Mouse (Mus musculus) cerebellum, adult 8-10 months (tissue): ENCODE results near the gene Cdh5.
"Not testable (repeated sequence)": the region's sequence is repeated elsewhere in the genome, so short reads cannot be mapped to it uniquely, and the experiment has no call there.

Experiments used
- DNase-seq: peaks from one replicate; pipeline ENCODE4 v3.0.0; 2022

The Cdh5 gene

GRCm38 (mm10) chr8:104093336-104093735 lies 8.1 kb upstream of the Cdh5 start:
- no peak for DNase-seq

DNA sequence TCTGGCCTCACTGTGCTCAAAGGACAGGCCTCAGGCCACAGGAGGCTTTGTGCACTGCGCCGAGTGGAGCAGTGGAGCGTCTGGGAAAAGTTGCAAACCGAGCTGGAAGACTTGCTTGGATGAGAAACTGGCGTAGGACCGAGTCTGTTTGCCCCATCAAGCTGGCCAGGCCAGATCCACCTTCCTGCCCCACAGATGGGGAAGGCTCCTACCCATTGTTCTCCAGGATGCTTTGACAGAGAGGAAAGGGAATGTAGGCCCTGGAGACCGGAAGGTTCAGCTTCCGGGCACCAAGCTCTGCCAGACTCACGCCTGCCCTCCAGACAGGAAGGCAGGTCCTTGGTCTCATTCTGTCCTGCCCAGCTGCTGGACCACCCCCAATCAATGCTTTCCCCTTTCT lies 5.8 kb upstream of the Cdh5 start:
- no peak for DNase-seq

DNA sequence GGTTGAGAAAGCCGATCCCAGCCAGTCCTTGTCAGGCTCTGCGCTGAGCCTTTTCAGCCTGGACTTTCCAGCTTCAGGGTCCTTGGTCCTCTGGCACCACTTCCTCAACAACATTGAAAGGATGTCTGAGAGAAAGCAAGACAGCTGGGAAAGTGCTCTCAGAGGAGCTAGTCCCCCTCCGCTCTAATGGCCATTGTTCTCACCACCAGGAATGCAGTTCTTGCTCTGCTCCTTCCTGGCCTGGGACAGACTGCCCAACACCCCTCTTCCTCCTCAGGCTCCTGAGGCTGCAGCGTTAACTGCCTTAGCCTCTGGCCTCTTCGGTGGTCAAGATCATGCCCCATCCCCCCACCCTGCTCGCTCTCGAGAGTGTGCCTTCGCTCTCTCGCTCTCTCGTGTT lies 4.8 kb upstream of the Cdh5 start:
- DNase-seq = no peak

GRCm38 (mm10) chr8:104098671-104099346 lies 2.6 kb upstream of the Cdh5 start:
- DNase-seq = peak; percentile 16

GRCm38 (mm10) chr8:104099347-104100099 lies 1.9 kb upstream of the Cdh5 start:
- peak; percentile 17 for DNase-seq

GRCm38 (mm10) chr8:104100724-104101123 lies 701 bp upstream of the Cdh5 start:
- DNase-seq = not testable (repeated sequence)

DNA sequence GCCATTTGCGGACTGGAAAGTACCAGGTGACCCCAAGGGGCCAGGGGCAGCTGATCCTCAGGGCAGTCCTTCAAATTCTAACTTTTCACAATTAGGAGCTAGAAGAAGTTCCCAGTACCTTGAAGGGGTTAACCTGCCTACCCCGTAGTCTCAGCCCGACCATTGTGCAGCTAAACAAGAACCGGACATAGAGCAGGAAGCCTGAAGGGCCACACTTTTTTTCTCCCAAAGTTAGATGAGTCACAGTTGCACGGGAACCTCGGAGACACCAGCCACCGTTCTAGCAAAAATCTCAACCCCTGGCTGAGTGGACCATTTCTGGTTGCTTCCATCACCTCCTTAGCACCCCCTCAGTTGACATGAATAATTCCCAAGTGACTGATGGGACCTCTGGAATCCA lies 2.0 kb downstream of the Cdh5 start:
- no peak for DNase-seq

GRCm38 (mm10) chr8:104105768-104106167 lies 4.3 kb downstream of the Cdh5 start:
- no peak for DNase-seq

DNA sequence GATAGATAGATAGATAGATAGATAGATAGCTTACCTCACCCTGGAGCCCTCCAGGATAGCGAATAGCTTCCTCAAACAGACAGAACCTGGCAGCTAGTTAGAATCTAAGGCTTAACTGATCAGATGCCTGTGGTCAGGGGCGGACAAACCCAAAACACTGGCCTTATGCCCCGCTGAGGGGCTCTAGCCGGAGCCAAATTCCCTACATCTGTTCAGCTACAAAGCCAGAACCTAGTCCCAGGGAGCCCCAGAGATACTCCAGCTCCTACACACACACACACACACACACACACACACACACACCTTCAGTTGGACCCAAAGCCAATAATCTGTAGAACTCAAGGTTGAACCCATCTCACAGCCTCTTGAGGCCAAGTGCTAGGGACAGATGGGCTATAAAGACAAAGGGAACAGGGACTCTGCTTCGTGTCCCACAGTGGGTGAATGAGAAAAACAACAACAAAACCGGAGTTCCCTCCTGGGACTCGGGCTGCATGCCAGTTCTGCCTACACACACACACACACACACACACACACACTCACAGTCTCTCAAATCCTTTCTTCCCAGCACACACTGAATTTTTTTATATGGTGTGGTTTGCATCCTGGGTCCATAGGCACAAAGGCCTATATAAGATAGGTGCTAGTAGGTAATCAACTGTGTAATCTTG lies 5.0 kb downstream of the Cdh5 start:
- DNase-seq = no peak

DNA sequence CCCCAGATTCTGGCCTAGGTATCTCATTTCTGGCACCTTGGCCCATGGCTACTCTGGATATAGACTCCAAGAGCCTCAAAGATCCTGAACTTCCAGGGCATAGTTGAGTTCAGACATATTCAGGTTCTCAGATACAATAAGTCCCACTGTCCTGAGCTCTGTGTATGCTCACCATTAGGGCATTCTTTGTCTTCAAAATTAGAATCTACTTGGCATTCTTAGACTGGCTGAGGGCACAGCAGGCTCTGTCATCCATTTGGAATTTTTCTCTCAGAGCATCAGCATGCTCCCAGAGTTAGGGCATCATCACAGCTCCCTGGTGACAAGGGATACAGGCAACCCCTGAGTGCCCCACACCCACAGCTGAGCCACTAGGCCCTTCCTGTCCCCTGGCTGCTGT lies 5.7 kb downstream of the Cdh5 start:
- no peak for DNase-seq

GRCm38 (mm10) chr8:104108048-104108447 lies 6.6 kb downstream of the Cdh5 start:
- DNase-seq = no peak

GRCm38 (mm10) chr8:104110498-104111134 lies 9.2 kb downstream of the Cdh5 start:
- no peak for DNase-seq

DNA sequence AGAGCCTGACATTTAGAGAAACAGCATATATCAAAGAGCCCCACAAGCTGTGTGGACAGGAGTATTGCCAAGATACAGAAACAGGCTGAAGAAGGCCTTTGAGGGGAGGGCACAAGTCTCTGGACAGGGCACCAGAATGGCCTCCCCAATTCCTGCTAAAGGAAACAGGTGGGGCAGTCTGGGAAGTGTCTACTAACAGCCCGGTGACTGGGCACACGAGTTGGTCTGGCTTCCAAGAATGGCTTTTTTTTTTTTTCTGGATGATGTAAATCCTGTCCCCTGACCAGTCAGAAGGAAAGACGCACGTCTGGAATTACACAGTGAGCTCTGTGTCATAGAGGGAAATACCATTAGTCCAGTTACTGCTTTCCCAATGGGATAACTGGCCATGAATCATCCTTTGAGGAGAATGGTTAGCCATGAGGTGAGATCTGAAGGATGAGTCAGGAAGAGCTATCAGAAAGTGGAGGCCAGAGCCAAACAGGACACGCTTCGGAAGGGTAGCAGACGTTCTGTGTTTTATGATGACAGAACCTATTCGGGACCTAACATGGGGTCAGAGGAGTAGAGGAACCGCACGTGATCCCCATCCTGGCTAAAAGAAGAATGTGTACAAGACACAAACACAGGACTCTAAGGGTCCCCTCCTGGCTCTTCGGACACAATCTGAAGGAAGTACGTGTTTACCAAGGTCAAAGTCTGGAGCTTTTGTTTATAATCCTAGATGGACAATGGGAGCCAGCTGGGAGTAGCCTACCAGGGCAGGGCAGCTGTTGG lies 20.4 kb downstream of the Cdh5 start:
- no peak for DNase-seq

DNA sequence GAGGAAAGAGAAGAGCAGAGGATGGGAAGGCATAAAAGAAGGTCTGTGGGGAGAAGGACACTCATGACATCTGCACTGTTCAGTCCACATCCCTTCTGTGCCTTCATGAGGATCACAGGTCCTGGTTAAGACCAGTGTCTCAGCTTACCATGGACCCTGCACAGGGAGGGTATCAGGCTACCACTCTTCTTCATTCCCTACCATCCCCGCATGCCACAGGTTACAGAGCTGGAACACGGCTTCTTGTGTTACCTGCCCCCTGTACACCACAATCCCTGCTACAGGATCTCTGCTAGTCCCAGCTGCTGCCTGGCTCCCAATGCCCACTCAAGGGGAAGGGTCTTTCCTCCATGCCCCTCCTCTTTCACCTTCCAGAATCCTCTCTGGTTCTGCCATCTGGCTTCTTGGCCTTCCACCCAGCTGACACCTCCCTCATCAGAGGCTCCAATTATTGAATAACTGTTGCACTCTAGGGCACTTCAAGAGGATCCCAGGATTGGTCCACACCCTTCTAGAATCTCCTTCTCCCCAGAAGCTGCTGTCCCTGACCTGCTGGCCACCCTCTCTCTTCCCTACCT lies 21.7 kb downstream of the Cdh5 start:
- no peak for DNase-seq

DNA sequence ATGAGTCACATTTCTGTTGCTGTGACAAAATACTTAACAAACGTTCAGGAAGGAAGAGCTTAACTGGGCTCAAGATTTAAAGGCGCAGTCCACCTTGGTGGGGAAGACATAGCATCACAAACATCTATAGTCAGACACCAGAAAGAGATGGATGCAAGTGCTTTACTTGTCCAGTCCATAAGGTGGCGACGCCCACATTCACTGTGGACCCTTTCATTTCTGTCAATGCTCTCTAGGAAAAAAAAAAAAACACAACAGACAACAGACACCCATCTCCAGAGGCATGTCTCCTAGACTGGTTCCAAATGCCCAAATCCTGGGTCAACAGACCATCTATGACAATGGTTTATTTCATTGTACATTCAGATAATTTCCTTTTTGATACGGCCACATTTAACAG lies 23.1 kb downstream of the Cdh5 start:
- no peak for DNase-seq

- no peak for DNase-seq
These were observed 25.9 kb downstream of the Cdh5 start for GRCm38 (mm10) chr8:104127160-104127883.

GRCm38 (mm10) chr8:104130916-104131315 lies 29.5 kb downstream of the Cdh5 start:
- DNase-seq = no peak

GRCm38 (mm10) chr8:104131414-104131975 lies 30.1 kb downstream of the Cdh5 start:
- no peak for DNase-seq

- DNase-seq = no peak
These were observed 33.1 kb downstream of the Cdh5 start for GRCm38 (mm10) chr8:104134521-104134920.

DNA sequence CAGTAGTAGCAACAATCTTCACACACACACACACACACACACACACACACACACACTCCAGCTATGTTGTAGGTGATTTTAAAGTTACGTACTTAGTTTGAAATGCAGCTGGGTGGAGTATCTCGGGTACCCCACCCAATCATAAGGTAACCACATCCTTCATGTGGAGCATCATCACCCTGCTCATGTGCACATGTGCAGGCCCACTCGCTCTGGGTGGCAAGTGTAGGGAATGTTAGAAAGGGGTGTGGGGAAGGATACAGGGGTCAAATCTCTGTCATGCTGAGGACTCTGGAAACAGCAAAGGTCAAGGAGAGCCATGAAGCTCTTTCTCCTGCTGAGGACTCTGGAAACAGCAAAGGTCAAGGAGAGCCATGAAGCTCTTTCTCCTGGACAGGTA lies 34.9 kb downstream of the Cdh5 start:
- DNase-seq = no peak

DNA sequence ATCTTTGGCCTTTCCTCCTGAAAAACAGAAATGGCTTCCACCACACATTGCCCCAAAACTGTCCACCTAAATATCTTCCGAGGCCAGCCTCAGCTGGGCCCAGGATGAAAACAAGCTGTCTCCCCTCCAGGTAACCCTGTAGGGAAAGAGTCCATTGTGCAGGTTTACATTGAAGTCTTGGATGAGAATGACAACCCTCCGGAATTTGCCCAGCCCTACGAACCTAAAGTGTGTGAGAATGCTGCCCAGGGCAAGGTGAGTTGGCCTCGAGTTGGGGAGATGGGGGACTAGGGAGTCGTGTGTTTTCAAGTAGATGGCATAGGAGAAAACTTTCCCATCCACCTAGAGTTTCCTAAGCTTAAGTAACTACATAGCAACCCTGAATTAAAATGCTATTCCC lies 36.2 kb downstream of the Cdh5 start:
- DNase-seq = no peak
